27 mouse cellular contexts compared by ENCODE assay signal in the genomic region with DNA sequence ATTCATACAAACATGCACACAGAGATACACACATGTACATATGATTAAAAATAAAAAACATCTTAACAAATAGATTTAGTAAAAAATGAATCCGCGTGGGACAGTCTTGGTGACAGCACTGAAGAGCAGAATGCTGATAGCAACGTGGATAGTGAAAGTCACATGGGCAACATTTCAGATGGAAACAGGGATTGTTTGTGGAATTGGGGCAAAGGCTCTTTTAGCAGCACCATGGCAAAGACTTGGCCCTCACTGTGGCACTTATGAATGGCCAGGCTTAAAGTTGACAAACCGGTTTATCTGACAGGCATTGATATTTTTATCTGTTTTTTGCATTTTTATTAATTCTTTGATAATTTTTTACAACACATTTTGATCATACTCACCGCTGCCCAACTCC.
"Had no signal": no experiment of that assay in that cellular context is flagged by ENCODE, and none has a peak within 500 bp of the region (broad histone marks: within the 10 kb centered on the region; RNA-seq: fewer than 3 reads in every experiment).

No protein-coding gene starts in this region.

- ATAC-seq: forebrain, embryonic 13.5 days; forebrain, embryonic 14.5 days; forebrain, embryonic 15.5 days; forebrain, embryonic 16.5 days; forebrain, postnatal 0 days had no signal

- DNase-seq: cerebellum, adult 8-10 months; cerebellum, adult 9-10 months; cerebellum, adult 9-11 months; cerebellum, postnatal 10 days; cerebellum, postnatal 14 days; cerebellum, postnatal 25 days; cerebellum, postnatal 36 days; embryo, embryonic 11 days; forebrain, postnatal 0 days; gastrocnemius, adult 2 months; gastrocnemius, postnatal 10 days; gastrocnemius, postnatal 14 days; gastrocnemius, postnatal 25 days; gastrocnemius, postnatal 36 days; heart, adult 18-20 months; heart, adult 2 months had no signal

- H3K27ac ChIP-seq: embryonic facial prominence, embryonic 10.5 days; embryonic facial prominence, embryonic 12.5 days; embryonic facial prominence, embryonic 13.5 days; embryonic facial prominence, embryonic 15.5 days; forebrain, embryonic 10.5 days; forebrain, embryonic 12.5 days; forebrain, embryonic 13.5 days; forebrain, embryonic 15.5 days; gastrocnemius, adult 2 months; heart, adult 2 months had no signal

- H3K4me2 ChIP-seq: embryonic facial prominence, embryonic 12.5 days; embryonic facial prominence, embryonic 13.5 days; embryonic facial prominence, embryonic 15.5 days; forebrain, embryonic 12.5 days; forebrain, embryonic 13.5 days; forebrain, embryonic 15.5 days had no signal

- H3K9me3 ChIP-seq: embryonic facial prominence, embryonic 10.5 days; embryonic facial prominence, embryonic 12.5 days; embryonic facial prominence, embryonic 13.5 days; embryonic facial prominence, embryonic 15.5 days; forebrain, embryonic 10.5 days; forebrain, embryonic 12.5 days; forebrain, embryonic 13.5 days; forebrain, embryonic 15.5 days had no signal

- H3K4me3 ChIP-seq: embryonic facial prominence, embryonic 10.5 days; embryonic facial prominence, embryonic 12.5 days; embryonic facial prominence, embryonic 13.5 days; embryonic facial prominence, embryonic 15.5 days; erythroblast, embryonic 14.5 days; forebrain, embryonic 10.5 days; forebrain, embryonic 12.5 days; forebrain, embryonic 13.5 days; forebrain, embryonic 15.5 days; gastrocnemius, adult 2 months; heart, adult 2 months had no signal

- H3K36me3 ChIP-seq: embryonic facial prominence, embryonic 10.5 days; embryonic facial prominence, embryonic 12.5 days; embryonic facial prominence, embryonic 13.5 days; embryonic facial prominence, embryonic 15.5 days; forebrain, embryonic 10.5 days; forebrain, embryonic 12.5 days; forebrain, embryonic 15.5 days had no signal

- H3K27me3 ChIP-seq: embryonic facial prominence, embryonic 12.5 days; embryonic facial prominence, embryonic 13.5 days; embryonic facial prominence, embryonic 15.5 days; forebrain, embryonic 12.5 days; forebrain, embryonic 13.5 days; forebrain, embryonic 15.5 days had no signal

- H3K4me1 ChIP-seq: embryonic facial prominence, embryonic 12.5 days had no signal

- H3K9ac ChIP-seq: embryonic facial prominence, embryonic 12.5 days; embryonic facial prominence, embryonic 13.5 days; embryonic facial prominence, embryonic 15.5 days; forebrain, embryonic 12.5 days; forebrain, embryonic 13.5 days; forebrain, embryonic 15.5 days; forebrain, postnatal 0 days had no signal
